Mouse (Mus musculus) CH12.LX (cell line): ENCODE measurements around the gene Atxn10. TPM values are rescaled to one million over a fixed set of nuclear protein-coding genes. Genes with fewer than 3 reads are reported as not detected.
"Not testable (repeated sequence)": the region's sequence is repeated elsewhere in the genome, so short reads cannot be mapped to it uniquely, and the experiment has no call there.

Experiments used
- DNase-seq: peaks from one replicate; pipeline ENCODE4 v3.0.0-alpha.2; 2013; ENCODE audit errors: extremely low read depth
- H3K27ac ChIP-seq: 2 replicates; pipeline ENCODE4 v1.5.1; 2012; ENCODE audit warnings: low read depth, mild to moderate bottlenecking, control low read depth, moderate library complexity; ENCODE audit not compliant: insufficient read depth
- H3K27me3 ChIP-seq: replicated peaks from 2 replicates; pipeline ENCODE3; 2012; ENCODE audit warnings: inconsistent platforms
- H3K36me3 ChIP-seq, 2 experiments: replicated peaks in 1 of 2; 2 replicates each; pipeline versions ENCODE3 to v1.6.1; 2012; ENCODE audit warnings: inconsistent platforms in 1 of 2, low read length in 1 of 2, mild to moderate bottlenecking in 1 of 2, mixed read lengths in 1 of 2, moderate library complexity in 1 of 2; ENCODE audit not compliant: control insufficient read depth in 1 of 2, insufficient read depth in 1 of 2
- H3K4me1 ChIP-seq, 2 experiments: 2 replicates each; pipeline ENCODE4 v1.6.1; 2012; ENCODE audit warnings: inconsistent platforms in 1 of 2, moderate library complexity in 1 of 2; ENCODE audit not compliant: insufficient read depth in 2 of 2, control insufficient read depth in 1 of 2
- H3K4me2 ChIP-seq: 2 replicates; pipeline ENCODE4 v1.6.1; 2012; ENCODE audit warnings: low read depth, mild to moderate bottlenecking, control low read depth; ENCODE audit not compliant: poor library complexity, insufficient read depth, severe bottlenecking
- H3K4me3 ChIP-seq, 3 experiments: fragments of 150-350 bp in 1 of 3; sonication (generic) in 1 of 3; replicated peaks in 1 of 3; 2 replicates each; pipeline versions ENCODE3 to v1.5.1; 2011 to 2012; ENCODE audit warnings: low read depth in 2 of 3, low read length in 2 of 3, mild to moderate bottlenecking in 2 of 3, moderate library complexity in 2 of 3, control low read depth in 1 of 3, improper control_type of control experiment in 1 of 3, inconsistent platforms in 1 of 3, mixed read lengths in 1 of 3; ENCODE audit not compliant: poor library complexity in 1 of 3
- H3K79me2 ChIP-seq: replicated peaks from 2 replicates; pipeline ENCODE4 v1.6.1; 2012; ENCODE audit warnings: mild to moderate bottlenecking, moderate library complexity; ENCODE audit not compliant: control insufficient read depth, poor library complexity, insufficient read depth, severe bottlenecking; ENCODE audit errors: extremely low read depth
- H3K9ac ChIP-seq: 2 replicates; pipeline ENCODE4 v1.6.1; 2012; ENCODE audit warnings: low read depth, mild to moderate bottlenecking, control low read depth, moderate library complexity; ENCODE audit not compliant: insufficient read depth
- H3K9me3 ChIP-seq: replicated peaks from 2 replicates; pipeline ENCODE3; 2012; ENCODE audit warnings: low read length, inconsistent platforms, mixed read lengths
- BHLHE40 ChIP-seq: IDR thresholded peaks from 2 replicates; pipeline ENCODE4 v1.6.1; 2011; ENCODE audit warnings: mild to moderate bottlenecking, low read depth, low read length, improper control_type of control experiment
- CHD2 ChIP-seq: IDR thresholded peaks from 2 replicates; pipeline ENCODE4 v1.6.1; 2011; ENCODE audit warnings: low read length, improper control_type of control experiment
- CTCF ChIP-seq, 2 experiments: IDR thresholded peaks in 1 of 2; conservative IDR thresholded peaks in 1 of 2; 2 replicates each; pipeline ENCODE4 v1.5.1; 2011 to 2012; ENCODE audit warnings: low read depth in 2 of 2, low read length in 2 of 2, improper control_type of control experiment in 1 of 2, inconsistent platforms in 1 of 2, mild to moderate bottlenecking in 1 of 2, moderate library complexity in 1 of 2
- HCFC1 ChIP-seq: IDR thresholded peaks from 2 replicates; pipeline ENCODE4 v1.6.1; 2012; ENCODE audit warnings: low read depth, mild to moderate bottlenecking, inconsistent platforms, low read length, improper control_type of control experiment
- IRF4 ChIP-seq: IDR thresholded peaks from 2 replicates; pipeline ENCODE4 v1.6.1; 2014; ENCODE audit warnings: low read depth, mild to moderate bottlenecking, inconsistent platforms, low read length, improper control_type of control experiment
- JUN ChIP-seq: IDR thresholded peaks from 2 replicates; pipeline ENCODE4 v1.6.1; 2011; ENCODE audit warnings: low read depth, mild to moderate bottlenecking, low read length, improper control_type of control experiment, moderate library complexity; ENCODE audit not compliant: insufficient read depth
- MAX ChIP-seq: IDR thresholded peaks from 2 replicates; pipeline ENCODE4 v1.6.1; 2011; ENCODE audit warnings: low read length, improper control_type of control experiment
- MYC ChIP-seq: IDR thresholded peaks from 2 replicates; pipeline ENCODE4 v1.6.1; 2011; ENCODE audit warnings: low read depth, mild to moderate bottlenecking, improper control_type of control experiment, low read length
- NELFE ChIP-seq: IDR thresholded peaks from 2 replicates; pipeline ENCODE4 v1.6.1; 2011; ENCODE audit warnings: low read depth, low read length, improper control_type of control experiment
- PAX5 ChIP-seq: IDR thresholded peaks from 2 replicates; pipeline ENCODE4 v1.6.1; 2012; ENCODE audit warnings: low read length, inconsistent platforms, mixed read lengths
- POLR2AphosphoS2 ChIP-seq: IDR thresholded peaks from 2 replicates; pipeline ENCODE4 v1.6.1; 2011; ENCODE audit warnings: low read depth, low read length, improper control_type of control experiment
- RAD21 ChIP-seq: IDR thresholded peaks from 2 replicates; pipeline ENCODE4 v1.6.1; 2011; ENCODE audit warnings: low read depth, mild to moderate bottlenecking, low read length, improper control_type of control experiment, moderate library complexity
- RCOR1 ChIP-seq: conservative IDR thresholded peaks from 2 replicates; pipeline ENCODE4 v1.6.1; 2012; ENCODE audit warnings: low read depth, mild to moderate bottlenecking, inconsistent platforms, low read length, improper control_type of control experiment
- TCF12 ChIP-seq: IDR thresholded peaks from 2 replicates; pipeline ENCODE4 v1.6.1; 2014; ENCODE audit warnings: low read depth, mild to moderate bottlenecking, inconsistent platforms, low read length, improper control_type of control experiment
- UBTF ChIP-seq: IDR thresholded peaks from 2 replicates; pipeline ENCODE4 v1.6.1; 2012; ENCODE audit warnings: low read depth, mild to moderate bottlenecking, inconsistent platforms, low read length, improper control_type of control experiment, moderate library complexity
- ZC3H11A ChIP-seq: IDR thresholded peaks from 2 replicates; pipeline ENCODE4 v1.6.1; 2012; ENCODE audit warnings: low read depth, mild to moderate bottlenecking, inconsistent platforms, low read length, improper control_type of control experiment
- ZKSCAN1 ChIP-seq: IDR thresholded peaks from 2 replicates; pipeline ENCODE4 v1.6.1; 2012; ENCODE audit warnings: low read depth, inconsistent platforms, low read length, improper control_type of control experiment, borderline replicate concordance
- ZMIZ1 ChIP-seq: IDR thresholded peaks from 2 replicates; pipeline ENCODE4 v1.6.1; 2012; ENCODE audit warnings: low read depth, mild to moderate bottlenecking, inconsistent platforms, low read length, improper control_type of control experiment
- ZNF384 ChIP-seq: IDR thresholded peaks from 2 replicates; pipeline ENCODE4 v1.6.1; 2012; ENCODE audit warnings: low read depth, low read length, improper control_type of control experiment, inconsistent platforms
- dilution Hi-C: fragments of 300-500 bp; cut with MboI; formaldehyde crosslinking; loops from 2 replicates; pipeline ENCODE4 v1.14.3; 2020; ENCODE audit warnings: low sequenced_read_pairs; ENCODE audit not compliant: extremely low pct_unique_long_range_greater_than_20kb, extremely low pct_ligation_motif_present
- in situ Hi-C: fragments of 300-500 bp; cut with MboI; formaldehyde crosslinking; loops from 3 replicates; pipeline ENCODE4 v1.14.3; 2019; ENCODE audit warnings: low sequenced_read_pairs, low pct_ligation_motif_present, low pct_unique_long_range_greater_than_20kb, mixed read lengths
- polyA plus RNA-seq: library from polyadenylated mRNA; unstranded; fragments of >175 nt; gene quantifications from 2 replicates; pipeline ENCODE4 v1.2.1, GENCODE M21; 2012; ENCODE audit warnings: low read depth; ENCODE audit not compliant: insufficient read length
- total RNA-seq, 2 experiments: library from RNA; depleted of rRNA; stranded (reverse); fragments of 300-350 nt in 1 of 2; fragments of >200 nt in 1 of 2; gene quantifications; 2 replicates each; pipeline ENCODE4 v1.2.3; 2012 to 2014

The Atxn10 gene
- total and polyA plus RNA-seq, 3 experiments = 81.7 to 151 (median 101) TPM

DNA sequence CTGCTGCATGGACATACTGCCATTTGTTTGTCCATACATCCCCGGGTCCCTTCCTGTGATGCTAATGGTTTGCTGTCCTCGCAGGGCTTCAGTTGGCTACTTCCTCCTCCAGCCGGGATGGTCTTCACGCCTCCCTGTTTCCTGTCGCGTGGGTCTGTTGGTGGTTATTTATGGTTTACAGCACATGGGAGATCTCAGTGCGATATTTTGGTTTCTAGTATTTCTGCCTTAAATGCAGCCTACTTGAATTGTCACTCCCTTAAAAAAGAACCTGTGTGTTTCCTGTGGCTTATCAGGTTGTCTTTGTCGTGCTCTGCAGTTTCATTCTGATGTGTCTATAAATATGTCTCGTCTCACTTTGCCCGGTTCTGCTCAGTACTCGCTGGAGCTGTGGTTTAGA, 8.2 kb upstream of the Atxn10 start:
- H3K4me3 ChIP-seq = no peak overlapping the region
- dilution Hi-C loops (no loop called here), in situ Hi-C loops (no loop called here)

DNA sequence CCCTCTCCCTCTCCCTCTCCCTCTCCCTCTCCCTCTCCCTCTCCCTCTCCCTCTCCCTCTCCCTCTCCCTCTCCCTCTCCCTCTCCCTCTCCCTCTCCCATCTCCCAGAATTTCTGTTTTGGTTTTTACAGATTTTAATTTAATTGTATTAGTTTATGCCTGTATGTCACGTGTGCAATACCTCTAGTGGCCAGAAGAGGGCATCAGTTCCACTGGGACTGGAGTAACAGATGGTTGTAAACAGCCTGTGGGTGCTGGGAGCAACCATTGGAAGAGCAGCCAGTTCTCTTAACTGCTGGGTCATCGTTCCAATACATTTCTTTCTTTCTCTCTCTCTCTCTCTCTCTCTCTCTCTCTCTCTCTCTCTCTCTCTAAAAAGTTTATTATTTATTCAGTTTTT, 7.6 kb upstream of the Atxn10 start:
- DNase-seq = peak; percentile 24
- dilution Hi-C loops, in situ Hi-C loops: not testable (repeated sequence)

More for the DNA sequence above, 8.2 kb upstream of the Atxn10 start:
- no peaks in the 10 kb centered on the region for H3K36me3 ChIP-seq
- H3K79me2 ChIP-seq = no peaks in the 10 kb centered on the region
- H3K4me2 ChIP-seq = peak overlapping the region; percentile 39; the same call in 1 of the 2 replicates
- H3K9ac ChIP-seq = no peak overlapping the region
- no peak for TF ChIP-seq PAX5
- TF ChIP-seq MAX = peak; percentile 50; the same call in 1 of the 2 replicates
- no peaks in the 10 kb centered on the region for H3K9me3 ChIP-seq
- peaks cover 0 to 16% of the 10 kb centered on the region in 2 experiments; a peak in 2 of 4 replicates for H3K4me1 ChIP-seq
- peak; percentile 27 for DNase-seq
- H3K27ac ChIP-seq = no peak overlapping the region
- H3K27me3 ChIP-seq = no peaks in the 10 kb centered on the region

DNA sequence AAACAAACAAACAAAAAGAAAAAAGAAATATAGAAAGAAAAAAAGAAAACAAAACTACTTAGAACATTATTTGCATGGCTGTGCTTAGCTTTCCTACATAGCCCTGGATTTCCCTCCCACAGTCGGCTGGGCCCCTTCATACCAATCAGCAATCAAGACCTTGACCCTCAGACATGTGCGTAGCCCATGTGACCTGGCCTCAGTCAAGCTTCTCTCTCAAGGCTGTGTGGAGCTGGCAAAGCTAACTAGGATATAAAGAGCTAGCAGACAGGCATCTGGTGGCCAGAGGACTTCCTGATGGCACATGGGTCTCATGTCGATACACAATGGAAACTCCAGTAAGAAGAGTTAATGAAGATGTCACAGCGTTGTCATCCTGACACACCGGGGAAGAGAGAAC, 6.9 kb upstream of the Atxn10 start:
- Histone ChIP-seq H3K4me1 (peaks cover 0 to 20% of the 10 kb centered on the region in 2 experiments; a peak in 2 of 4 replicates), H3K27ac (no peak overlapping the region), H3K79me2 (no peaks in the 10 kb centered on the region), H3K4me2 (no peak overlapping the region), H3K4me3 (no peak overlapping the region), H3K9me3 (no peaks in the 10 kb centered on the region), H3K36me3 (no peaks in the 10 kb centered on the region), H3K27me3 (no peaks in the 10 kb centered on the region), H3K9ac (no peak overlapping the region)
- no peak for DNase-seq
- dilution Hi-C loops = no loop called here
- in situ Hi-C loops = no loop called here
- TF ChIP-seq ZC3H11A = no peak
- TF ChIP-seq MAX = no peak
- TF ChIP-seq BHLHE40 = no peak
- TF ChIP-seq CTCF (conservative IDR thresholded peaks at IDR 0.05 in 1 of 2, IDR thresholded peaks at IDR 0.05 in 1 of 2; ENCODE audit: low read depth in 2 of 2, low read length in 2 of 2) = no peak
- no peak for TF ChIP-seq RAD21
- no peak for TF ChIP-seq RCOR1
- no peak for TF ChIP-seq ZKSCAN1
- TF ChIP-seq IRF4 = no peak
- no peak for TF ChIP-seq TCF12
- TF ChIP-seq JUN = no peak
- TF ChIP-seq POLR2AphosphoS2 = no peak
- TF ChIP-seq CHD2 = no peak
- TF ChIP-seq HCFC1 = no peak
- no peak for TF ChIP-seq PAX5
- TF ChIP-seq NELFE = no peak
- no peak for TF ChIP-seq MYC
- no peak for TF ChIP-seq UBTF
- no peak for TF ChIP-seq ZMIZ1
- TF ChIP-seq ZNF384 = no peak

More for the DNA sequence above, 7.6 kb upstream of the Atxn10 start:
- H3K4me3 ChIP-seq, H3K4me2 ChIP-seq, H3K36me3 ChIP-seq, H3K79me2 ChIP-seq, H3K9me3 ChIP-seq, H3K27ac ChIP-seq, H3K9ac ChIP-seq, H3K27me3 ChIP-seq: not testable (repeated sequence)
- TF ChIP-seq CTCF (conservative IDR thresholded peaks at IDR 0.05 in 1 of 2, IDR thresholded peaks at IDR 0.05 in 1 of 2; ENCODE audit: low read depth in 2 of 2, low read length in 2 of 2) = peak; percentile 45 to 49
- TF ChIP-seq RAD21 = peak; percentile 13
- peaks cover 0 to 16% of the 10 kb centered on the region in 2 experiments; a peak in 2 of 4 replicates for H3K4me1 ChIP-seq
